Mouse (Mus musculus) brain, embryonic 14.5 days (tissue): Measurements from ENCODE around the gene Cytip.

Experiments used
- CTCF ChIP-seq: fragments of 200-500 bp; IDR thresholded peaks from 2 replicates; pipeline ENCODE4 v1.5.1; 2012; ENCODE audit warnings: inconsistent platforms, mild to moderate bottlenecking, moderate library complexity, borderline replicate concordance; ENCODE audit not compliant: insufficient read depth, insufficient read length; ENCODE audit errors: extremely low read depth
- POLR2A ChIP-seq: fragments of 200-500 bp; IDR thresholded peaks from 2 replicates; pipeline ENCODE4 v1.6.1; 2012; ENCODE audit warnings: mild to moderate bottlenecking, inconsistent platforms, borderline replicate concordance; ENCODE audit not compliant: poor library complexity, insufficient read depth, insufficient read length, severe bottlenecking; ENCODE audit errors: extremely low read depth

GRCm38 (mm10) chr2:58172963-58173362 is 22.4 kb downstream of the Cytip start:
- TF ChIP-seq POLR2A (no peak), CTCF (no peak)
